Mouse (Mus musculus): ENCODE data around the gene Gm20388. TPM values are rescaled to one million over a fixed set of nuclear protein-coding genes. Genes with fewer than 3 reads are reported as not detected.

Gm20388 gene
- polyA plus RNA-seq, 1 experiment from 2014 or later = 5.5 TPM

GRCm38 (mm10) chr8:122330446-122331133, 2419.9 kb downstream of the Gm20388 start:
- Histone ChIP-seq H3K27me3 (ENCODE audit: poor library complexity, severe bottlenecking) (peaks cover 54% of the 10 kb centered on the region), H3K9me3 (no peaks in the 10 kb centered on the region)

GRCm38 (mm10) chr8:122331134-122331523, 2420.5 kb downstream of the Gm20388 start:
- Histone ChIP-seq H3K27ac (peak overlapping the region; percentile 5), H3K36me3 (replicated peaks) (peaks cover 5% of the 10 kb centered on the region; the same call in 1 of the 2 replicates), H3K4me1 (peaks cover 48% of the 10 kb centered on the region), H3K4me3 (no peak overlapping the region), H3K27me3 (ENCODE audit: poor library complexity, severe bottlenecking) (peaks cover 55% of the 10 kb centered on the region), H3K9me3 (no peaks in the 10 kb centered on the region)
- no peak for DNase-seq (ENCODE audit: extremely low spot score, low spot score)
- WGBS = 73% methylated on average over 3 of the region's 3 CpGs

More at GRCm38 (mm10) chr8:122330446-122331133, 2419.9 kb downstream of the Gm20388 start:
- Histone ChIP-seq H3K4me1 (peaks cover 48% of the 10 kb centered on the region), H3K27ac (peak overlapping the region; percentile 15), H3K4me3 (no peak overlapping the region), H3K36me3 (replicated peaks) (peaks cover 5% of the 10 kb centered on the region; the same call in 1 of the 2 replicates)
- no peak for DNase-seq (ENCODE audit: extremely low spot score, low spot score)
- WGBS = 78% methylated on average over 12 of the region's 12 CpGs

GRCm38 (mm10) chr8:122332753-122333506, 2422.3 kb downstream of the Gm20388 start:
- no peak overlapping the region for H3K27ac ChIP-seq
- H3K27me3 ChIP-seq (ENCODE audit: poor library complexity, severe bottlenecking) = peaks cover 56% of the 10 kb centered on the region
- peaks cover 5% of the 10 kb centered on the region; the same call in 1 of the 2 replicates for H3K36me3 ChIP-seq (replicated peaks)
- H3K4me1 ChIP-seq = peaks cover 55% of the 10 kb centered on the region
- 71% methylated on average over 6 of the region's 6 CpGs for WGBS
- H3K4me3 ChIP-seq = no peak overlapping the region
- H3K9me3 ChIP-seq = no peaks in the 10 kb centered on the region
- DNase-seq (ENCODE audit: extremely low spot score, low spot score) = peak; percentile 83

GRCm38 (mm10) chr8:122333531-122333930, 2422.9 kb downstream of the Gm20388 start:
- H3K4me3 ChIP-seq = no peak overlapping the region
- DNase-seq (ENCODE audit: extremely low spot score, low spot score) = no peak
- peaks cover 55% of the 10 kb centered on the region for H3K4me1 ChIP-seq
- WGBS = 82% methylated on average over 7 of the region's 7 CpGs
- H3K36me3 ChIP-seq (replicated peaks) = peaks cover 5% of the 10 kb centered on the region; the same call in 1 of the 2 replicates
- H3K27me3 ChIP-seq (ENCODE audit: poor library complexity, severe bottlenecking) = peaks cover 62% of the 10 kb centered on the region
- H3K27ac ChIP-seq = no peak overlapping the region
- no peaks in the 10 kb centered on the region for H3K9me3 ChIP-seq

- 84% methylated on average over 13 of the region's 13 CpGs for WGBS
- peaks cover 76% of the 10 kb centered on the region for H3K27me3 ChIP-seq (ENCODE audit: poor library complexity, severe bottlenecking)
- DNase-seq (ENCODE audit: extremely low spot score, low spot score) = no peak
- H3K9me3 ChIP-seq = no peaks in the 10 kb centered on the region
- H3K36me3 ChIP-seq (replicated peaks) = peaks cover 5% of the 10 kb centered on the region; the same call in 1 of the 2 replicates
- H3K27ac ChIP-seq = 0 out of 2 replicates have a peak overlapping the region, but pooled peaks have one; percentile 71
- H3K4me1 ChIP-seq = peaks cover 42% of the 10 kb centered on the region
- 0 out of 2 replicates have a peak overlapping the region, but pooled peaks have one; percentile 68 for H3K4me3 ChIP-seq
These were observed 2424.3 kb downstream of the Gm20388 start for GRCm38 (mm10) chr8:122334791-122335490.

GRCm38 (mm10) chr8:122335638-122336250, 2425.1 kb downstream of the Gm20388 start:
- Histone ChIP-seq H3K27me3 (ENCODE audit: poor library complexity, severe bottlenecking) (peaks cover 78% of the 10 kb centered on the region), H3K36me3 (replicated peaks) (peaks cover 5% of the 10 kb centered on the region; the same call in 1 of the 2 replicates), H3K4me3 (peak overlapping the region; percentile 68), H3K27ac (peak overlapping the region; percentile 71), H3K9me3 (no peaks in the 10 kb centered on the region), H3K4me1 (peaks cover 34% of the 10 kb centered on the region)
- no peak for DNase-seq (ENCODE audit: extremely low spot score, low spot score)
- 7% methylated on average over 57 of the region's 57 CpGs for WGBS

GRCm38 (mm10) chr8:122336251-122336910, 2425.7 kb downstream of the Gm20388 start:
- Histone ChIP-seq H3K9me3 (no peaks in the 10 kb centered on the region), H3K27me3 (ENCODE audit: poor library complexity, severe bottlenecking) (peaks cover 82% of the 10 kb centered on the region), H3K36me3 (replicated peaks) (peaks cover 5% of the 10 kb centered on the region; the same call in 1 of the 2 replicates), H3K4me3 (peak overlapping the region; percentile 68), H3K27ac (peak overlapping the region; percentile 71), H3K4me1 (peaks cover 28% of the 10 kb centered on the region)
- peak; percentile 72 for DNase-seq (ENCODE audit: extremely low spot score, low spot score)
- 3% methylated on average over 81 of the region's 81 CpGs for WGBS

GRCm38 (mm10) chr8:122338852-122339251, 2428.2 kb downstream of the Gm20388 start:
- peaks cover 5% of the 10 kb centered on the region; the same call in 1 of the 2 replicates for H3K36me3 ChIP-seq (replicated peaks)
- H3K4me1 ChIP-seq = peaks cover 35% of the 10 kb centered on the region
- 42% methylated on average over 6 of the region's 6 CpGs for WGBS
- no peaks in the 10 kb centered on the region for H3K9me3 ChIP-seq
- H3K27me3 ChIP-seq (ENCODE audit: poor library complexity, severe bottlenecking) = peaks cover 100% of the 10 kb centered on the region
- no peak overlapping the region for H3K4me3 ChIP-seq
- no peak overlapping the region for H3K27ac ChIP-seq
- DNase-seq (ENCODE audit: extremely low spot score, low spot score) = no peak

GRCm38 (mm10) chr8:122340761-122341160, 2430.1 kb downstream of the Gm20388 start:
- Histone ChIP-seq H3K27ac (no peak overlapping the region), H3K4me3 (no peak overlapping the region), H3K27me3 (ENCODE audit: poor library complexity, severe bottlenecking) (peaks cover 100% of the 10 kb centered on the region), H3K4me1 (peaks cover 41% of the 10 kb centered on the region), H3K36me3 (replicated peaks) (no peaks in the 10 kb centered on the region), H3K9me3 (no peaks in the 10 kb centered on the region)
- DNase-seq (ENCODE audit: extremely low spot score, low spot score) = no peak
- 85% methylated on average over 3 of the region's 3 CpGs for WGBS

- DNase-seq (ENCODE audit: extremely low spot score, low spot score) = no peak
- Histone ChIP-seq H3K4me1 (peaks cover 31% of the 10 kb centered on the region), H3K27me3 (ENCODE audit: poor library complexity, severe bottlenecking) (peaks cover 92% of the 10 kb centered on the region), H3K4me3 (no peak overlapping the region), H3K9me3 (no peaks in the 10 kb centered on the region), H3K27ac (no peak overlapping the region), H3K36me3 (replicated peaks) (no peaks in the 10 kb centered on the region)
- 87% methylated on average over 6 of the region's 6 CpGs for WGBS
These were observed 2431.1 kb downstream of the Gm20388 start for GRCm38 (mm10) chr8:122341790-122342189.

GRCm38 (mm10) chr8:122342362-122342761, 2431.7 kb downstream of the Gm20388 start:
- Histone ChIP-seq H3K27me3 (ENCODE audit: poor library complexity, severe bottlenecking) (peaks cover 86% of the 10 kb centered on the region), H3K4me3 (no peak overlapping the region), H3K4me1 (peaks cover 28% of the 10 kb centered on the region), H3K36me3 (replicated peaks) (no peaks in the 10 kb centered on the region), H3K27ac (no peak overlapping the region), H3K9me3 (no peaks in the 10 kb centered on the region)
- WGBS = 60% methylated on average over 5 of the region's 5 CpGs
- DNase-seq (ENCODE audit: extremely low spot score, low spot score) = no peak

- peaks cover 84% of the 10 kb centered on the region for H3K27me3 ChIP-seq (ENCODE audit: poor library complexity, severe bottlenecking)
- 6% methylated on average over 9 of the region's 9 CpGs for WGBS
- DNase-seq (ENCODE audit: extremely low spot score, low spot score) = no peak
These were observed 2432.2 kb downstream of the Gm20388 start for GRCm38 (mm10) chr8:122342806-122343209.

More at GRCm38 (mm10) chr8:122342806-122343209, 2432.2 kb downstream of the Gm20388 start:
- Histone ChIP-seq H3K9me3 (no peaks in the 10 kb centered on the region), H3K4me1 (peaks cover 28% of the 10 kb centered on the region), H3K4me3 (peak overlapping the region; percentile 49), H3K27ac (no peak overlapping the region), H3K36me3 (replicated peaks) (no peaks in the 10 kb centered on the region)
